Mouse (Mus musculus) E14TG2a.4 (cell line): Measurements from ENCODE around the gene Pou2f2.

Experiments used
- H3K27me3 ChIP-seq: 2 replicates; pipeline ENCODE4 v1.6.1; 2014; ENCODE audit warnings: low read length, control low read depth; ENCODE audit not compliant: insufficient read depth
- H3K36me3 ChIP-seq: 2 replicates; pipeline ENCODE4 v1.6.1; 2014; ENCODE audit warnings: low read length, control low read depth; ENCODE audit not compliant: insufficient read depth
- H3K4me1 ChIP-seq: replicated peaks from 2 replicates; pipeline ENCODE4 v1.6.1; 2014; ENCODE audit warnings: low read depth, low read length, control low read depth
- H3K4me3 ChIP-seq: replicated peaks from 2 replicates; pipeline ENCODE4 v1.5.1; 2014; ENCODE audit warnings: mild to moderate bottlenecking, low read length
- H3K9me3 ChIP-seq: 2 replicates; pipeline ENCODE4 v1.6.1; 2014; ENCODE audit warnings: low read length, control low read depth
- CTCF ChIP-seq: conservative IDR thresholded peaks from 2 replicates; pipeline ENCODE4 v1.5.1; 2014; ENCODE audit warnings: low read length
- NANOG ChIP-seq: IDR thresholded peaks from 2 replicates; pipeline ENCODE4 v1.6.1; 2014; ENCODE audit warnings: borderline replicate concordance, low read length, mixed read lengths
- POU5F1 ChIP-seq: IDR thresholded peaks from 2 replicates; pipeline ENCODE4 v1.6.1; 2014; ENCODE audit warnings: low read length, borderline replicate concordance

Pou2f2 gene

DNA sequence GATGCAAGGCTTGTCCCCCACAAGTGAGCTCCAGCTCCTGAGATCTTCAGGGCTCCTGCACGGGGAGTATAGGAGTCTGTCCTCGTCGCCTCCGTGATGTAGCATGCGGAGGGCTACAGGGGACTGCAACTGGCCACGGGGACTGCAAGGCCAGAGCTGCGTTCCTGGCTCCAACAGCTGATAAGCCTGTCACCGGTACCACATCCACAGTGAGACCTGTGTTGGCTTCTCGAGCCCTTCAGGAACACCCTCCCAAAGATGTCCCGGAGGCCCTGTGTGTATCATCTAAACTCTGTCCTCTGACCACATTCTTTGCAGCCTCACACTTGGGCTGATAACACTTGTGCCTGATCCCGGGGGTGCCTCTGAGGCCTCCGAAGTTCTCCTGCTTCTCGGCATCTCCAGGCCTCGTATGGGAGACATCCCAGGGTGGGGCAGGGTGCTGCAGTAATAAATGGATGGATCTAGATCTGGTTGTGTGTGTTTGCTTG lies 23.3 kb downstream of the Pou2f2 start:
- Histone ChIP-seq H3K36me3 (no peaks in the 10 kb centered on the region), H3K9me3 (no peaks in the 10 kb centered on the region), H3K4me1 (peaks cover 61% of the 10 kb centered on the region), H3K4me3 (peak overlapping the region; percentile 66), H3K27me3 (peaks cover 53% of the 10 kb centered on the region)
- TF ChIP-seq POU5F1, result no peak

DNA sequence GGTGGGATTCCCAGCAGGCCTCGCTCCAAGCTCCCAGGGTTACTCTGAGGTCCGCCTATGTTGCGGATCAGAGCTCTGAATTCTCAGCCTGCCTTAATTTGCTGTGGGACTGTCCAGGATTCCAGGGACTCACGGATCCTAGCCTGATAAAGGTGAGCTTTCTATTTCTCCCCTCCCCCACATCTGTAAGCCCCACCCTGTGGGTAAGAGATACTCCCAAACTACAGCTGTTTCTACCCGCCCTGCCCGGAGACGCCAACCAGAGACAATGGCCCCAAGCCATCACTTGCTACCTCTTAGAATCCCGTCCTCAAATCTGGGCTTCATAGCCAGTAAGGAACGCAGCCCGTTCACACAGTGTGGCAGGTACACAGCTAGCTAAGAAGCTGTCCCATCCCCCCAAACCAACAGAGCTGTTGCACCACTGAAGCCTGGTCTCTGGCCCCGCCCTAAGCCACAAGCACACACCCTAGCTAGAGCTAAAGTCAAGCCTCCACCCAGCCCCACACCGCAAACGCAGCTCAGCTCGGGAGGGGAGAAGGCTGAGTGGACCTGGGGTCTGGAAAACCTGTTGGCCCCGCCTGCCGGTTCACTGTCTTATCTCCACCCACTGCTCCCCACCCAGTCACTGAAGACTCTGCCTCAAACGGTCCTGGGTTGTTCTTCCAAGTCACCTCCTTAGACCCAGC lies 23.9 kb downstream of the Pou2f2 start:
- Histone ChIP-seq H3K4me1 (peaks cover 67% of the 10 kb centered on the region), H3K9me3 (no peaks in the 10 kb centered on the region), H3K36me3 (no peaks in the 10 kb centered on the region), H3K4me3 (peak overlapping the region; percentile 66), H3K27me3 (peaks cover 53% of the 10 kb centered on the region)
- TF ChIP-seq NANOG (no peak), POU5F1 (no peak), CTCF (no peak)

DNA sequence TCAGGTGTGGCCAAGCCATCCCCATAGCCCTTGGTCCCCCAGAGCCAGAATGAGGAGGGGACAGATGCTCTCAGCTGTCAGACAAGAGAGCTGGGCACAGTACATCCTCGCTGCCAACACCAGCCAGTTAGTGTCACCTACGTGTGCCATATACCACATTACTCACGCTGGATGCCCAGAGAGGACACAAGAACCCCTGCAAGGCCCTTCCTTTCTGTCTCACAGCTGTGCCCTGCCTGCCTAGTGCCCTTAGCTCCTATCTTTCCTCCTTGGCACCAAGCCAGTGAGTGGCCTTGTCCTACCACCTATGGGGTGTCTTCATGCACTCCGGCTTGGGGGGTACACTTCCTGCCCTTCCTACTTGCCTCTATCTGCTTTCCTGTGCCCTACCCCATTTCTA lies 24.9 kb downstream of the Pou2f2 start:
- Histone ChIP-seq H3K4me1 (peaks cover 73% of the 10 kb centered on the region), H3K4me3 (0 out of 2 replicates have a peak overlapping the region, but pooled peaks have one; percentile 66), H3K9me3 (no peaks in the 10 kb centered on the region), H3K36me3 (no peaks in the 10 kb centered on the region), H3K27me3 (peaks cover 55% of the 10 kb centered on the region)
- TF ChIP-seq NANOG, result no peak
- no peak for TF ChIP-seq POU5F1
- no peak for TF ChIP-seq CTCF

DNA sequence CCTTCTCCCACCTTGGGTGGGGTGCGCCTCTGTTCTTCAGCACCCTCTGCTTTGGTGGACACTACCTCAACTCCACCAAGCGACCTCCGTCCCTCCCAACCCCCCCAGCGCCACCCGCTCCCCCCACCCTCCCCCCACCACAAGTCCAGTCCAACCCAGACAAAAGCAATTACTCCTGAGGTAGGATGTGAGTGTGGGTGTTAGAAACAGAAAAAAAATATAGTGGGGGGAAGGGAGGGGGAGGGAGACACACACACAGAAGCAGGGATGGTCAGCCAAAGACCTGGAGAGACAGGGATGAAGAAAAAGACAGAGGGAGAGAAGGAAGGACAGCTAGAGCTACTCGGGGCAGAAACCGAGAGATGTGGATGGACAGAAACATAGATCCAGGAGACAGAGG lies 25.7 kb downstream of the Pou2f2 start:
- Histone ChIP-seq H3K9me3 (no peaks in the 10 kb centered on the region), H3K36me3 (no peaks in the 10 kb centered on the region), H3K4me1 (peaks cover 81% of the 10 kb centered on the region), H3K27me3 (peaks cover 57% of the 10 kb centered on the region), H3K4me3 (no peak overlapping the region)
- TF ChIP-seq CTCF (no peak), POU5F1 (no peak), NANOG (no peak)

DNA sequence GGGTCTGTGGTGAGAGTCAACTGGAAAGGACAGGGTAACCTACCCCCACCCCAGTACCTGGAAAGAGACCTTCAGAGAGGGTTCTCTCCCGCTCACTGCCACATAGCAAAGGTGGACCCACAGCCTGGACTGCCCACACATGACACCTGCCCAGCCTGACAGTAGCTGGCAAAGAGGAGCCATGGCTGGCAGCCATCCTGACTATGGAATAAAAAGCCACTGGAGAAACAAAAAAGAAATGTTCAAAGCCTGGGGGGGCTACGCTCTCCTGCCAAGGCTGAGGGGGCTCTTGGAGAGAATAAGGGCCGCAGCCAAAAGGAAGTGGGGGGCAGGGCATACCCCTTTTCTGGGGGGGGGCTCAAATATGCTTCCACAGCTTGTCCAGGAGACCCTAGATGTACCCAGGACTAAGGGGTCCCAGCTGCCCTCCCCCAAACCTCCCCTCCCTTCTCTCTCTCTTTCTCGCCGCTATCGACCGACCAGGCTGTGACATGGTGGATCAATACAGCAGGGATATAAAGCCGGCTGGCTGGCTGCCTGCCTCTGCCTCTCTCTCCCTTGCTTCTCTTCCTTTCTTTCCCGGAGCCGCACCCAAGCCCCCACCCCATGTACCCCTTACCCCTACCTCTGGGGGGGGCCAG lies 27.5 kb downstream of the Pou2f2 start:
- peaks cover 82% of the 10 kb centered on the region for H3K4me1 ChIP-seq
- H3K4me3 ChIP-seq, result 0 out of 2 replicates have a peak overlapping the region, but pooled peaks have one; percentile 24
- H3K27me3 ChIP-seq, result peaks cover 45% of the 10 kb centered on the region
- TF ChIP-seq CTCF (no peak), NANOG (no peak), POU5F1 (no peak)
- H3K36me3 ChIP-seq, result no peaks in the 10 kb centered on the region
- H3K9me3 ChIP-seq, result no peaks in the 10 kb centered on the region

DNA sequence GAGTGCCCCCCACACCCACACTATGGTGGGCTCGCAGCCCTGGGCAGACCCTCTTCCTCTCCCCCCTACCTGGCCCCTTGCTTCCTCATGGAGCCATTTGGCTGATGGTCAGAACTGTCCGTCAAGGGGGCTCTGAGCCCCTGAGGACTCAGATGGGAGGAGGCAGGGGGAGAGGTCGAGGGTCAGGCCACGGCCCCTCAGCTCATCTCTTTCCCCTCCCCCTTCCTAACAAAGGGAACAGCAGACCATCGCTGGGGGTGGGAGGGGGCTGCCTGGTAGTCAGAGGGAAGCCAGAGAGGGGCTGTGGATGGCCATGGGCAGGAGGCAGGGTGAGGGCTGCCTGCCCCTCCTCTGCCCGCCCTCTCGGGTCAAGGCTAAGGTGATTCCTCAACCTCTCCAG lies 28.5 kb downstream of the Pou2f2 start:
- H3K27me3 ChIP-seq, result peaks cover 43% of the 10 kb centered on the region
- peaks cover 73% of the 10 kb centered on the region for H3K4me1 ChIP-seq
- H3K36me3 ChIP-seq, result no peaks in the 10 kb centered on the region
- H3K4me3 ChIP-seq, result peak overlapping the region; percentile 24
- TF ChIP-seq POU5F1 (no peak), NANOG (no peak), CTCF (no peak)
- no peaks in the 10 kb centered on the region for H3K9me3 ChIP-seq

DNA sequence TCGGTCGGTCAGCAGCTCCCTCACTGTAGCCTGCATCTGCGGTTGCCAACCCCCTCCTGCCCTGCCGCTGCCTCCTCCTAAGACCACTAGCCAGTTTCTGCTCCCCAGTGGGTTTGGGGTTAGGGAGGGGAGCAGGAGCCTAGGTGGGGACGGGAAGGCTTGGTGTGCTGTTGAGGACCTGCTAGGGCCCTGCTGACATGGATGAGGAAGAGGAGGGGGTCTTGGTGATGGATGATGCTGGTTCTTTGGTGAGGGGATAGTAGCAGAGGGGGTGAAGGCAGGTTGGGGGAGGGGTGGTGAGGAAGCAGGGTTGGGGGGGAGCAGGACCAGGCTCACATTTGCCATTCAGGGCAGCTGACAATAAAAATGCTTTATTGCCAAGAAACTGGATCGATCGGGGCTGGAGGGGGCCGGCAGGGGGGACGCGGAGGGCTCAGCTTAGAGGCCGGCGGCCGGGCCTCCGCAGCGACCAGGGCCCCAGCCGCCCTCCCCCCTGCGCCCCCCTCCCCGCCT lies 29.3 kb downstream of the Pou2f2 start:
- H3K27me3 ChIP-seq, result peaks cover 44% of the 10 kb centered on the region
- no peaks in the 10 kb centered on the region for H3K36me3 ChIP-seq
- no peaks in the 10 kb centered on the region for H3K9me3 ChIP-seq
- H3K4me3 ChIP-seq, result peak overlapping the region; percentile 46
- peaks cover 65% of the 10 kb centered on the region for H3K4me1 ChIP-seq
- TF ChIP-seq POU5F1 (no peak), NANOG (no peak), CTCF (no peak)

DNA sequence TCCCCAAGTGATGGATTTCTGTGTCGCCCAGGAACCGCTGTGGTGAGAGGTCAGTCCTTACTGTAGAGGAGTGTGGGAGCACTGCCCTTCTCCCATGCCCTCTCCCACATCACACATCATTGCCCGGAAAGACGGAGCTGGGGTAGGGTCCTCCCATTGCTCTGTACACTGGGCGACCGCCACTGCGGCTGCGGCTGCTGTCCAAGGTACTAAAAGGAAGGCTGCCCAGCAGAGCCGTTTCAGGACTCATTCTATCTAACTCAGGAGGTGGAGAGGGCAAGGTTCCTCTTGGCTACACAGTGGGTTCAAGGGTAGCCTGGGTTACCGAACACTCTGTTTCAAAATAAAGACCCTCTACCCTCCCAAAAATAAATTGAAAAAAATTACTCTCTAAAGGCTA lies 33.6 kb downstream of the Pou2f2 start:
- no peak for TF ChIP-seq CTCF
- TF ChIP-seq POU5F1, result no peak
- no peak overlapping the region for H3K4me3 ChIP-seq
- H3K27me3 ChIP-seq, result peaks cover 35% of the 10 kb centered on the region
- H3K36me3 ChIP-seq, result no peaks in the 10 kb centered on the region
- peaks cover 26% of the 10 kb centered on the region for H3K4me1 ChIP-seq
- H3K9me3 ChIP-seq, result no peaks in the 10 kb centered on the region
